Mouse (Mus musculus) bone marrow, adult 2 months (tissue): Measurements from ENCODE around the gene Cyp2d10.

Experiments
- CTCF ChIP-seq: fragments of 200-500 bp; IDR thresholded peaks from 2 replicates; pipeline ENCODE4 v1.5.1; 2011; ENCODE audit warnings: low read length, control low read depth; ENCODE audit not compliant: control insufficient read depth, insufficient read depth
- POLR2A ChIP-seq: fragments of 200-500 bp; IDR thresholded peaks from 2 replicates; pipeline ENCODE4 v1.6.1; 2011; ENCODE audit warnings: low read depth, mild to moderate bottlenecking, control low read depth, low read length, borderline replicate concordance; ENCODE audit not compliant: control insufficient read depth

GRCm38 (mm10) chr15:82433137-82433536, 26.1 kb upstream of the Cyp2d10 start, which contains the start of gene Cyp2d9:
- TF ChIP-seq CTCF = no peak
- no peak for TF ChIP-seq POLR2A
